In the genomic region with DNA sequence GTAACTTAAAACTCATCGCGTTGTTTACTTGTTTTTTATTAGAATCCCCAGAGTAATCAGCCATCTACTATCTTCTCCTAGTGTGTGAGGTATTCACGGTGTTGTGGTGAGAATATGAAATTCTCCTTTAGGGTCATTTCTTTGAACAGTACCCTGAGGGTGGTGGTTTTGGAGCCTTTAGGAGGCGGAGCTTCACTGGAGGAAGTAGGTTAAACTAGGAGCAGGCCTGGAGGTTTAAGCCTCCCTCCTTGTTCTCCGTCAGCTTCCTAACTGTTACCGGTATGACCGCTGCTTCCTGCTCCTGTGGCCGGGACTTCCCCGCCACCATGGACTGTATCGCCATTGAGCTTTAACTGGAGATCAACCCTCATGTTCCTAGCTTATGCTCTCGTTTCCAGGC, we compare ENCODE assay signal across 8 mouse cellular contexts.
DNase-seq lines count a peak whose midpoint lies in the region; ATAC-seq and TF ChIP-seq lines count a peak whose summit lies in the region.

No protein-coding gene starts in this region.

- no peaks in the 10 kb centered on the region for H3K9me3 ChIP-seq in liver, postnatal 0 days (ENCODE audit: low read length)
- H3K9me3 ChIP-seq in forebrain, embryonic 11.5 days (ENCODE audit: control insufficient read depth, low read length): no peaks in the 10 kb centered on the region
- H3K9me3 ChIP-seq in midbrain, embryonic 10.5 days (replicated peaks): no peaks in the 10 kb centered on the region

- peak overlapping the region; percentile 27; the same call in 1 of the 2 replicates for H3K4me3 ChIP-seq in kidney, adult 2 months (ENCODE audit: insufficient read depth, low read depth, low read length)
- H3K4me3 ChIP-seq in liver, postnatal 0 days (ENCODE audit: low read depth, low read length): no peak overlapping the region
- H3K4me3 ChIP-seq in forebrain, embryonic 11.5 days (ENCODE audit: low read depth, low read length): no peak overlapping the region
- H3K4me3 ChIP-seq in midbrain, embryonic 10.5 days: no peak overlapping the region

- TF ChIP-seq POLR2A in kidney, adult 2 months (IDR thresholded peaks at IDR 0.05; ENCODE audit: low read depth, low read length): no peak

- no peak overlapping the region for H3K9ac ChIP-seq in liver, postnatal 0 days (replicated peaks)
- H3K9ac ChIP-seq in forebrain, embryonic 11.5 days (ENCODE audit: low read length): no peak overlapping the region

- 0 out of 2 replicates have a peak, but pooled peaks have one; percentile 14 for ATAC-seq in liver, postnatal 0 days
- no peak for ATAC-seq in forebrain, embryonic 11.5 days (replicated peaks; ENCODE audit: low FRiP score)

- DNase-seq in B cell, adult 2 months: peak; percentile 16 to 26
- peak; percentile 46 for DNase-seq in T-cell, adult 2 months (ENCODE audit: low spot score)
- DNase-seq in kidney, adult 2 months: peak; percentile 55
- no peak for DNase-seq in liver, postnatal 0 days
- no peak for DNase-seq in forebrain, embryonic 11.5 days (ENCODE audit: low spot score)
- no peak for DNase-seq in midbrain, embryonic 10.5 days (ENCODE audit: low spot score)
- no peak for DNase-seq in frontal cortex, postnatal 36 days (ENCODE audit: low spot score in 2 of 2)
- DNase-seq in left cerebral cortex, adult 8-10 months (ENCODE audit: low spot score in 2 of 2): no peak

- peaks cover 30% of the 10 kb centered on the region for H3K4me1 ChIP-seq in kidney, adult 2 months (ENCODE audit: control insufficient read depth, insufficient read depth, low read length)
- H3K4me1 ChIP-seq in liver, postnatal 0 days (ENCODE audit: insufficient read depth): 0 out of 2 replicates have a peak, but pooled peaks cover 6% of the 10 kb centered on the region
- H3K4me1 ChIP-seq in forebrain, embryonic 11.5 days (replicated peaks; ENCODE audit: control insufficient read depth, insufficient read depth, low read length): no peaks in the 10 kb centered on the region
- H3K4me1 ChIP-seq in midbrain, embryonic 10.5 days: no peaks in the 10 kb centered on the region

- WGBS in kidney, adult 2 months: 28% methylated on average over 11 of the region's 11 CpGs
- WGBS in liver, postnatal 0 days (ENCODE audit: insufficient replicate concordance): 25% methylated on average over 11 of the region's 11 CpGs
- 62% methylated on average over 11 of the region's 11 CpGs for WGBS in forebrain, embryonic 11.5 days
- 62% methylated on average over 11 of the region's 11 CpGs for WGBS in midbrain, embryonic 10.5 days

- no peaks in the 10 kb centered on the region for H3K27me3 ChIP-seq in kidney, adult 2 months (replicated peaks; ENCODE audit: control insufficient read depth, insufficient read depth, low read length)
- no peaks in the 10 kb centered on the region for H3K27me3 ChIP-seq in liver, postnatal 0 days (ENCODE audit: insufficient read depth, low read length)
- no peaks in the 10 kb centered on the region for H3K27me3 ChIP-seq in forebrain, embryonic 11.5 days (ENCODE audit: control insufficient read depth, insufficient read depth, low read length)
- no peaks in the 10 kb centered on the region for H3K27me3 ChIP-seq in midbrain, embryonic 10.5 days (ENCODE audit: low read depth, poor library complexity, severe bottlenecking)

- H3K36me3 ChIP-seq in kidney, adult 2 months (ENCODE audit: control insufficient read depth, insufficient read depth, low read length): no peaks in the 10 kb centered on the region; the same call in 1 of the 2 replicates
- H3K36me3 ChIP-seq in liver, postnatal 0 days (replicated peaks; ENCODE audit: insufficient read depth, low read length): peaks cover 4% of the 10 kb centered on the region
- H3K36me3 ChIP-seq in forebrain, embryonic 11.5 days (ENCODE audit: control insufficient read depth, insufficient read depth, low read length): no peaks in the 10 kb centered on the region
- peaks cover 11% of the 10 kb centered on the region for H3K36me3 ChIP-seq in midbrain, embryonic 10.5 days

- H3K27ac ChIP-seq in kidney, adult 2 months (ENCODE audit: insufficient read depth, low read depth, low read length): peak overlapping the region; percentile 89
- no peak overlapping the region for H3K27ac ChIP-seq in liver, postnatal 0 days (ENCODE audit: low read depth)
- H3K27ac ChIP-seq in forebrain, embryonic 11.5 days (ENCODE audit: low read depth, low read length): no peak overlapping the region
- no peak overlapping the region for H3K27ac ChIP-seq in midbrain, embryonic 10.5 days (replicated peaks)

- H3K4me2 ChIP-seq in liver, postnatal 0 days (ENCODE audit: low read depth, low read length): peak overlapping the region; percentile 52
- no peak overlapping the region for H3K4me2 ChIP-seq in forebrain, embryonic 11.5 days (ENCODE audit: low read depth, low read length, severe bottlenecking)

- TF ChIP-seq CTCF in kidney, adult 2 months (conservative IDR thresholded peaks at IDR 0.05; ENCODE audit: insufficient read depth, insufficient read length, low read depth, low read length): no peak
- no peak for TF ChIP-seq CTCF in liver, postnatal 0 days (IDR thresholded peaks at IDR 0.05; ENCODE audit: low read depth)

- no peak for TF ChIP-seq EP300 in liver, postnatal 0 days (IDR thresholded peaks at IDR 0.05; ENCODE audit: low read depth)

Comparison
In these comparisons a context has a peak if more than half of its experiments do, and no peak if none do; other contexts are left out.
1. DNase-seq: peak in B cell, adult 2 months (2 of 2), T-cell, adult 2 months (single experiment) and kidney, adult 2 months (single experiment); none in liver, postnatal 0 days (single experiment), forebrain, embryonic 11.5 days (single experiment), midbrain, embryonic 10.5 days (single experiment), frontal cortex, postnatal 36 days (0 of 2) and left cerebral cortex, adult 8-10 months (0 of 2).